Mouse (Mus musculus) thymus, adult 2 months (tissue): ENCODE results near the gene Cyb561a3. TPM values are rescaled to one million over a fixed set of nuclear protein-coding genes. Genes with fewer than 3 reads are reported as not detected.
A peak's percentile ranks its signal among the peaks of the same experiment; 100 is the strongest.
"Not testable (repeated sequence)": the region's sequence is repeated elsewhere in the genome, so short reads cannot be mapped to it uniquely, and the experiment has no call there.

Source experiments
- DNase-seq: peaks from one replicate; pipeline ENCODE4 v3.0.0; 2021
- H3K27ac ChIP-seq: fragments of 200-500 bp; 2 replicates; pipeline ENCODE4 v1.5.1; 2012; ENCODE audit warnings: low read length, control low read depth; ENCODE audit not compliant: control insufficient read depth, insufficient read depth
- H3K27me3 ChIP-seq: fragments of 200-500 bp; 2 replicates; pipeline ENCODE4 v1.6.1; 2012; ENCODE audit warnings: mild to moderate bottlenecking, low read length, moderate library complexity, mixed read lengths; ENCODE audit not compliant: control insufficient read depth, insufficient read depth
- H3K36me3 ChIP-seq: fragments of 200-500 bp; 2 replicates; pipeline ENCODE4 v1.6.1; 2012; ENCODE audit warnings: mild to moderate bottlenecking, low read length, moderate library complexity; ENCODE audit not compliant: control insufficient read depth, insufficient read depth
- H3K4me1 ChIP-seq: fragments of 200-500 bp; replicated peaks from 2 replicates; pipeline ENCODE4 v1.6.1; 2012; ENCODE audit warnings: low read length; ENCODE audit not compliant: control insufficient read depth, insufficient read depth
- H3K4me3 ChIP-seq: fragments of 200-500 bp; 2 replicates; pipeline ENCODE4 v1.5.1; 2012; ENCODE audit warnings: mild to moderate bottlenecking, low read length, control low read depth, moderate library complexity; ENCODE audit not compliant: control insufficient read depth, insufficient read depth
- CTCF ChIP-seq: fragments of 200-500 bp; IDR thresholded peaks from 2 replicates; pipeline ENCODE4 v1.5.1; 2012; ENCODE audit warnings: mild to moderate bottlenecking, control low read depth, low read length, moderate library complexity, borderline replicate concordance; ENCODE audit not compliant: control insufficient read depth, poor library complexity, insufficient read depth; ENCODE audit errors: extremely low read depth
- POLR2A ChIP-seq: fragments of 200-500 bp; IDR thresholded peaks from 2 replicates; pipeline ENCODE4 v1.6.1; 2012; ENCODE audit warnings: mild to moderate bottlenecking, low read length, control low read depth, moderate library complexity; ENCODE audit not compliant: control insufficient read depth, poor library complexity, insufficient read depth; ENCODE audit errors: extremely low read depth
- whole genome bisulfite sequencing: fragments of 180-500 bp; shearing (Covaris S2); methylation state at CpG from one replicate; pipeline ENCODE4 v1.1.7; 2018; 5-methylcytosine and 5-hydroxymethylcytosine counted together
- polyA plus RNA-seq: library from polyadenylated mRNA; depleted of rRNA; stranded (reverse); fragments of >200 nt; gene quantifications from 2 replicates; pipeline ENCODE4 v1.2.3, GENCODE M21; 2012; rRNA removed

Gene Cyb561a3
- 87.9 and 93.7 TPM in 2 replicates for polyA plus RNA-seq

- peak; percentile 92 for DNase-seq
- under 1% methylated on average over 44 of the region's 44 CpGs for WGBS
- no peaks in the 10 kb centered on the region for H3K27me3 ChIP-seq
- peak within 1 kb of the TSS; percentile 67 for H3K27ac ChIP-seq
- no peaks in the 10 kb centered on the region; the same call in 1 of the 2 replicates for H3K36me3 ChIP-seq
- peaks cover 6% of the 10 kb centered on the region for H3K4me1 ChIP-seq
- TF ChIP-seq POLR2A, result peak; percentile 79
- TF ChIP-seq CTCF, result peak; percentile 61; the same call in 1 of the 2 replicates
- H3K4me3 ChIP-seq, result peak within 1 kb of the TSS; percentile 85
Measured at GRCm38 (mm10) chr19:10576690-10577561, at the start of gene Cyb561a3, which contains the start of gene Tmem138. TSS of gene Cyb561a3 (plus strand) at chr19:10577172. TSS of gene Tmem138 (minus strand) at chr19:10577362.

GRCm38 (mm10) chr19:10530082-10530481 lies 46.9 kb upstream of the Cyb561a3 start:
- 94% methylated on average over 1 of the region's 1 CpGs for WGBS

GRCm38 (mm10) chr19:10539454-10539853 lies 37.5 kb upstream of the Cyb561a3 start:
- TF ChIP-seq POLR2A (no peak), CTCF (no peak)
- H3K4me3 ChIP-seq, result no peak overlapping the region
- no peaks in the 10 kb centered on the region for H3K27me3 ChIP-seq
- no peaks in the 10 kb centered on the region for H3K4me1 ChIP-seq
- no peak overlapping the region for H3K27ac ChIP-seq
- H3K36me3 ChIP-seq, result peaks cover 98% of the 10 kb centered on the region
- DNase-seq, result no peak
- 98% methylated on average over 5 of the region's 5 CpGs for WGBS

More at GRCm38 (mm10) chr19:10530082-10530481, 46.9 kb upstream of the Cyb561a3 start:
- Histone ChIP-seq H3K4me1 (no peaks in the 10 kb centered on the region; the same call in 1 of the 2 replicates), H3K27ac (no peak overlapping the region), H3K27me3 (no peaks in the 10 kb centered on the region), H3K36me3 (peaks cover 45% of the 10 kb centered on the region), H3K4me3 (no peak overlapping the region)
- TF ChIP-seq CTCF, result no peak
- TF ChIP-seq POLR2A, result no peak
- DNase-seq, result no peak

GRCm38 (mm10) chr19:10555624-10556510 lies 21.1 kb upstream of the Cyb561a3 start, which contains the start of gene Tmem216:
TSS of gene Tmem216 (minus strand) at chr19:10556238.
- DNase-seq, result peak; percentile 89
- H3K4me1 ChIP-seq, result peaks cover 6% of the 10 kb centered on the region
- TF ChIP-seq CTCF, result 0 out of 2 replicates have a peak, but pooled peaks have one; percentile 2
- TF ChIP-seq POLR2A, result peak; percentile 74; the same call in 1 of the 2 replicates
- no peaks in the 10 kb centered on the region for H3K27me3 ChIP-seq
- H3K4me3 ChIP-seq, result peak within 1 kb of the TSS; percentile 74
- 3% methylated on average over 43 of the region's 43 CpGs for WGBS
- H3K36me3 ChIP-seq, result no peaks in the 10 kb centered on the region
- H3K27ac ChIP-seq, result peak within 1 kb of the TSS; percentile 71

GRCm38 (mm10) chr19:10557001-10557400 lies 20.0 kb upstream of the Cyb561a3 start:
- H3K4me1 ChIP-seq, result peaks cover 6% of the 10 kb centered on the region
- DNase-seq, result no peak
- WGBS, result 84% methylated on average over 2 of the region's 2 CpGs
- TF ChIP-seq POLR2A (no peak), CTCF (no peak)
- no peak overlapping the region for H3K27ac ChIP-seq
- no peaks in the 10 kb centered on the region for H3K27me3 ChIP-seq
- H3K4me3 ChIP-seq, result no peak overlapping the region
- no peaks in the 10 kb centered on the region for H3K36me3 ChIP-seq

GRCm38 (mm10) chr19:10557430-10557829 lies 19.5 kb upstream of the Cyb561a3 start:
- H3K36me3 ChIP-seq, result no peaks in the 10 kb centered on the region

GRCm38 (mm10) chr19:10557837-10558375 lies 19.1 kb upstream of the Cyb561a3 start:
- H3K4me1 ChIP-seq, H3K4me3 ChIP-seq, H3K27ac ChIP-seq, DNase-seq, H3K27me3 ChIP-seq, H3K36me3 ChIP-seq: not testable (repeated sequence)
- 82% methylated on average over 4 of the region's 4 CpGs for WGBS

More at GRCm38 (mm10) chr19:10557430-10557829, 19.5 kb upstream of the Cyb561a3 start:
- Histone ChIP-seq H3K4me3 (no peak overlapping the region), H3K4me1 (peaks cover 6% of the 10 kb centered on the region), H3K27ac (no peak overlapping the region), H3K27me3 (no peaks in the 10 kb centered on the region)
- TF ChIP-seq POLR2A (no peak), CTCF (no peak)
- WGBS, result 94% methylated on average over 2 of the region's 2 CpGs
- no peak for DNase-seq
